20 mouse cellular contexts compared by ENCODE assay signal in the genomic region with DNA sequence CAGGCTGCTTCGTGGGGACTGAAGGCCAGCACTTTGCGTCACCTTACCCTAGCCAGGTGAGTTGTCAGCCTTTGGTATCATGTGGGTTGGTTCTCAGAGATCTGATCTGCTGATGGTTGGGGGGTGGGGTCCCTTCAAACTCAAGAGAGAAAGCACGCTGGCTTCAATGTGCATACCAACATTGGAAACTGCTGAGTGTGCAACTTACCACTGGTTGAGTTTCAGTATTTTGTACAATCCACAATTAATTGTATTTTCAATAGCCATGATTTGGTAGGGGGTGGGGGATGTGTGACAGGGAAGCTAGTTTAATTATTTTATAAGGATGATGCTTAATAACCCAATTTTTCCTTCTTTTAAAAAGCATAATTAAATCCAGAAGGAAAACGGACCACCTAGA. TPM values are rescaled to one million over a fixed set of nuclear protein-coding genes. Genes with fewer than 3 reads are reported as not detected.
"Had no signal": no experiment of that assay in that cellular context is flagged by ENCODE, and none has a peak within 500 bp of the region (broad histone marks: within the 10 kb centered on the region; RNA-seq: fewer than 3 reads in every experiment).

No protein-coding gene starts in this region.

- DNase-seq: kidney, adult 8-10 months; lung, embryonic 14.5 days; right cerebral cortex, postnatal 14 days; thymus, adult 2 months; thymus, postnatal 25 days had no signal

- ATAC-seq: intestine, embryonic 15.5 days; liver, embryonic 12.5 days; midbrain, embryonic 13.5 days had no signal

- H3K27ac ChIP-seq: intestine, embryonic 15.5 days; layer of hippocampus, adult 2 months; limb, embryonic 15.5 days; liver, embryonic 12.5 days; midbrain, embryonic 13.5 days; stomach, embryonic 15.5 days had no signal

- H3K27me3 ChIP-seq: intestine, embryonic 15.5 days; limb, embryonic 15.5 days; liver, embryonic 12.5 days; midbrain, embryonic 13.5 days; stomach, embryonic 15.5 days had no signal

- H3K9ac ChIP-seq: intestine, embryonic 15.5 days; limb, embryonic 15.5 days; liver, embryonic 12.5 days; lung, embryonic 14.5 days; midbrain, embryonic 13.5 days; stomach, embryonic 15.5 days had no signal

- H3K4me3 ChIP-seq: intestine, embryonic 15.5 days; layer of hippocampus, adult 2 months; limb, embryonic 15.5 days; liver, embryonic 12.5 days; midbrain, embryonic 13.5 days; stomach, embryonic 15.5 days had no signal

- H3K9me3 ChIP-seq: intestine, embryonic 15.5 days; limb, embryonic 15.5 days; liver, embryonic 12.5 days; midbrain, embryonic 13.5 days; stomach, embryonic 15.5 days had no signal

- H3K4me2 ChIP-seq: intestine, embryonic 15.5 days; limb, embryonic 15.5 days; liver, embryonic 12.5 days; lung, embryonic 14.5 days; midbrain, embryonic 13.5 days; stomach, embryonic 15.5 days had no signal

RNA-seq across cellular contexts. Expression of a gene that starts 50.1 kb away (rescaled TPM):
- total RNA-seq: layer of hippocampus, adult 2 months; layer of hippocampus, postnatal 10 days; left cerebral cortex, postnatal 36 days; megakaryocyte progenitor cell, adult 5-6 weeks; midbrain, postnatal 0 days had no signal
- polyA plus RNA-seq: intestine, embryonic 15.5 days; limb, embryonic 15.5 days; liver, embryonic 16.5 days; lung, embryonic 14.5 days; midbrain, embryonic 13.5 days; midbrain, postnatal 0 days; neural tube, embryonic 14.5 days; spleen, adult 2 months; stomach, embryonic 15.5 days; testis, adult 2 months; thymus, adult 2 months; urinary bladder, adult 2 months had no signal
